Mouse (Mus musculus) gastrocnemius, adult 2 months (tissue): ENCODE results near the gene Pla2g6. TPM values are rescaled to one million over a fixed set of nuclear protein-coding genes. Genes with fewer than 3 reads are reported as not detected.

ENCODE experiments used
- DNase-seq: peaks from one replicate; pipeline ENCODE4 v3.0.0; 2022
- H3K27ac ChIP-seq: fragments of 200-600 bp; 2 replicates; pipeline ENCODE4 v1.8.1; 2022; ENCODE audit warnings: mild to moderate bottlenecking
- H3K4me3 ChIP-seq: fragments of 200-600 bp; 2 replicates; pipeline ENCODE4 v1.8.1; 2022; ENCODE audit warnings: mild to moderate bottlenecking, moderate library complexity
- CTCF ChIP-seq: fragments of 200-600 bp; IDR thresholded peaks from 2 replicates; pipeline ENCODE4 v1.8.1; 2022; ENCODE audit warnings: antibody characterized with exemption, mild to moderate bottlenecking, moderate library complexity
- intact Hi-C: fragments of 180-260 bp; cut with DNase I; formaldehyde crosslinking; loops from one replicate; pipeline ENCODE4 v1.15.1; 2025
- total RNA-seq, 2 experiments: library from RNA; stranded (reverse); gene quantifications; 2 replicates each; pipeline ENCODE4 v1.2.3; 2021

Pla2g6 gene
- total RNA-seq, 2 experiments from 2014 or later, result 19.4 to 20.1 TPM

GRCm38 (mm10) chr15:79347165-79347844, 19.1 kb upstream of the Pla2g6 start:
- TF ChIP-seq CTCF, result no peak
- intact Hi-C loops, result no loop called here
- peak overlapping the region; percentile 95 for H3K27ac ChIP-seq
- peak; percentile 93 for DNase-seq
- peak overlapping the region; percentile 95 for H3K4me3 ChIP-seq

- DNase-seq, result no peak
- intact Hi-C loops, result no loop called here
- TF ChIP-seq CTCF, result peak; percentile 6; the same call in 1 of the 2 replicates
- H3K4me3 ChIP-seq, result peak within 1 kb of the TSS; percentile 95
- peak within 1 kb of the TSS; percentile 95 for H3K27ac ChIP-seq
Observed at GRCm38 (mm10) chr15:79346051-79346793, 18.0 kb upstream of the Pla2g6 start, which contains the start of gene Maff. TSS of gene Maff (plus strand) at chr15:79346621.

GRCm38 (mm10) chr15:79344627-79345026, 16.4 kb upstream of the Pla2g6 start:
- TF ChIP-seq CTCF, result no peak
- Histone ChIP-seq H3K4me3 (no peak overlapping the region), H3K27ac (no peak overlapping the region)
- DNase-seq, result no peak
- intact Hi-C loops, result no loop called here

- Histone ChIP-seq H3K27ac (no peak overlapping the region), H3K4me3 (no peak overlapping the region)
- no peak for DNase-seq
- TF ChIP-seq CTCF, result no peak
- intact Hi-C loops, result no loop called here
Observed at GRCm38 (mm10) chr15:79342641-79343337, 14.6 kb upstream of the Pla2g6 start.

- no peak overlapping the region for H3K27ac ChIP-seq
- intact Hi-C loops, result no loop called here
- no peak for TF ChIP-seq CTCF
- no peak overlapping the region for H3K4me3 ChIP-seq
- no peak for DNase-seq
Observed at GRCm38 (mm10) chr15:79338978-79339377, 10.8 kb upstream of the Pla2g6 start.

GRCm38 (mm10) chr15:79335061-79335655, 7.0 kb upstream of the Pla2g6 start:
- no peak for TF ChIP-seq CTCF
- intact Hi-C loops, result no loop called here
- no peak overlapping the region for H3K4me3 ChIP-seq
- no peak overlapping the region for H3K27ac ChIP-seq
- DNase-seq, result no peak

GRCm38 (mm10) chr15:79333409-79333808, 5.2 kb upstream of the Pla2g6 start:
- TF ChIP-seq CTCF, result no peak
- DNase-seq, result no peak
- intact Hi-C loops, result no loop called here
- no peak overlapping the region for H3K4me3 ChIP-seq
- H3K27ac ChIP-seq, result no peak overlapping the region; the same call in 1 of the 2 replicates

- intact Hi-C loops, result no loop called here
- Histone ChIP-seq H3K4me3 (no peak overlapping the region), H3K27ac (no peak overlapping the region)
- DNase-seq, result no peak
- no peak for TF ChIP-seq CTCF
Observed at GRCm38 (mm10) chr15:79330521-79330920, 2.3 kb upstream of the Pla2g6 start.

- no peak overlapping the region for H3K4me3 ChIP-seq
- H3K27ac ChIP-seq, result no peak overlapping the region
- no peak for DNase-seq
- no peak for TF ChIP-seq CTCF
- intact Hi-C loops, result loop anchor here (5.0 kb wide), 1 partner anchor 88 kb away; no protein-coding TSS in a partner anchor
Observed at GRCm38 (mm10) chr15:79329979-79330363, 1.8 kb upstream of the Pla2g6 start.

GRCm38 (mm10) chr15:79329346-79329978, 1.3 kb upstream of the Pla2g6 start:
- Histone ChIP-seq H3K4me3 (no peak overlapping the region), H3K27ac (no peak overlapping the region)
- DNase-seq, result no peak
- intact Hi-C loops, result loop anchor here (5.0 kb wide), 1 partner anchor 87 kb away; no protein-coding TSS in a partner anchor
- TF ChIP-seq CTCF, result peak; percentile 17; the same call in 1 of the 2 replicates

GRCm38 (mm10) chr15:79328939-79329275, 717 bp upstream of the Pla2g6 start:
- DNase-seq, result no peak
- Histone ChIP-seq H3K4me3 (no peak overlapping the region), H3K27ac (peak overlapping the region; percentile 92)
- intact Hi-C loops, result loop anchor here (5.0 kb wide), 1 partner anchor 87 kb away; no protein-coding TSS in a partner anchor
- no peak for TF ChIP-seq CTCF
